Mouse (Mus musculus): Measurements from ENCODE around the gene Eid2b.

Gene Eid2b

GRCm38 (mm10) chr7:28301616-28302433 is 24.3 kb downstream of the Eid2b start, which contains the start of gene Dll3:
Gene Dll3, minus strand, starts transcription at chr7:28302238.
- DNase-seq (ENCODE audit: extremely low spot score) = peak; percentile 79

- no peak for DNase-seq (ENCODE audit: extremely low spot score)
Measured at GRCm38 (mm10) chr7:28305641-28306040, 28.1 kb downstream of the Eid2b start.

GRCm38 (mm10) chr7:28306216-28306615 is 28.7 kb downstream of the Eid2b start:
- no peak for DNase-seq (ENCODE audit: extremely low spot score)

GRCm38 (mm10) chr7:28309737-28310136 is 32.2 kb downstream of the Eid2b start:
- no peak for DNase-seq (ENCODE audit: extremely low spot score)

- no peak for DNase-seq (ENCODE audit: extremely low spot score)
Measured at GRCm38 (mm10) chr7:28311151-28311925, 33.8 kb downstream of the Eid2b start.

- peak; percentile 95 for DNase-seq (ENCODE audit: extremely low spot score)
Measured at GRCm38 (mm10) chr7:28311926-28312543, 34.5 kb downstream of the Eid2b start, which contains the start of gene Timm50. Gene Timm50, minus strand, starts transcription at chr7:28312072.

GRCm38 (mm10) chr7:28318036-28318435 is 40.5 kb downstream of the Eid2b start:
- DNase-seq (ENCODE audit: extremely low spot score) = no peak

- no peak for DNase-seq (ENCODE audit: extremely low spot score)
Measured at GRCm38 (mm10) chr7:28318714-28319113, 41.2 kb downstream of the Eid2b start.

GRCm38 (mm10) chr7:28321974-28322720 is 44.6 kb downstream of the Eid2b start:
- DNase-seq (ENCODE audit: extremely low spot score) = no peak

- DNase-seq (ENCODE audit: extremely low spot score) = no peak
Measured at GRCm38 (mm10) chr7:28325293-28325692, 47.8 kb downstream of the Eid2b start.

- no peak for DNase-seq (ENCODE audit: extremely low spot score)
Measured at GRCm38 (mm10) chr7:28326457-28326856, 48.9 kb downstream of the Eid2b start.

GRCm38 (mm10) chr7:28328260-28328659 is 50.7 kb downstream of the Eid2b start:
- DNase-seq (ENCODE audit: extremely low spot score) = no peak
